Mouse (Mus musculus) cerebellum, adult 2 months (tissue): ENCODE results near the gene Enox1. TPM values are rescaled to one million over a fixed set of nuclear protein-coding genes. Genes with fewer than 3 reads are reported as not detected.

Experiments used
- DNase-seq, 2 experiments: peaks; one replicate each; pipeline ENCODE4 v3.0.0; 2021
- H3K27ac ChIP-seq: fragments of 200-500 bp; 2 replicates; pipeline ENCODE4 v1.5.1; 2012; ENCODE audit warnings: low read length, control low read depth, inconsistent platforms; ENCODE audit not compliant: insufficient read depth
- H3K27me3 ChIP-seq: fragments of 200-500 bp; 2 replicates; pipeline ENCODE4 v1.6.1; 2012; ENCODE audit warnings: inconsistent platforms, mild to moderate bottlenecking, low read length, moderate library complexity; ENCODE audit not compliant: control insufficient read depth, insufficient read depth
- H3K4me1 ChIP-seq: fragments of 200-500 bp; 2 replicates; pipeline ENCODE4 v1.6.1; 2011; ENCODE audit warnings: low read length; ENCODE audit not compliant: control insufficient read depth, insufficient read depth
- H3K4me3 ChIP-seq: fragments of 200-500 bp; replicated peaks from 2 replicates; pipeline ENCODE3; 2011; ENCODE audit warnings: mild to moderate bottlenecking, low read depth, low read length, control low read depth; ENCODE audit not compliant: insufficient read depth
- CTCF ChIP-seq: fragments of 200-500 bp; IDR thresholded peaks from 2 replicates; pipeline ENCODE4 v1.5.1; 2011; ENCODE audit warnings: low read depth, mild to moderate bottlenecking, control low read depth, low read length, moderate library complexity, borderline replicate concordance; ENCODE audit not compliant: insufficient read depth
- POLR2A ChIP-seq: fragments of 200-500 bp; IDR thresholded peaks from 2 replicates; pipeline ENCODE4 v1.6.1; 2011; ENCODE audit warnings: low read length, control low read depth, borderline replicate concordance; ENCODE audit not compliant: insufficient read depth
- WGBS: fragments of 180-500 bp; shearing (Covaris S2); methylation state at CpG from one replicate; pipeline ENCODE4 v1.1.7; 2018; 5-methylcytosine and 5-hydroxymethylcytosine counted together
- polyA plus RNA-seq: library from polyadenylated mRNA; depleted of rRNA; stranded (reverse); fragments of >200 nt; gene quantifications from 2 replicates; pipeline ENCODE4 v1.2.3, GENCODE M21; 2012

Gene Enox1
- polyA plus RNA-seq, 1 experiment, result 15.2 TPM

DNA sequence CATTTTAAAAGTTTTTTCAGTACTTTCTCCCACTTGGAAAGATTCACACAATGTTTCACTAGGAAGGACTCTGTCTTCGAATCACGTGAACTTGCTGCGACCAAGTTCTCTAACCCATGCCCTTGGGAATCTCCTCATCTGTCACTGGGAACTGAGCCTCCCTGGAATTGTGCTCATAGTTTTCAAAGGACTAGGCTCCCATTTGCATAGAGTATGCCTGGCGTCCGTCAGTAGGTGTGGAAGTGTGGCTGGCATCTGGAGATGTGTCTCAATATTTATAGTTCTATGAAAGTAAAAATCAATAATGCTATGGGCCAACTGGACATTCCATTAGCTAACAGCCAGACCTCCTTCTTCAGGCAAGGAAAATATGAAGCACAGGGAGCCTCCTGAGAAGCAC is 429.5 kb downstream of the Enox1 start:
- no peaks in the 10 kb centered on the region for H3K27me3 ChIP-seq
- DNase-seq, result no peak
- H3K4me3 ChIP-seq, result no peak overlapping the region
- 95% methylated on average over 5 of the region's 5 CpGs for WGBS
- TF ChIP-seq CTCF (no peak), POLR2A (no peak)
- no peaks in the 10 kb centered on the region for H3K4me1 ChIP-seq
- no peak overlapping the region for H3K27ac ChIP-seq

GRCm38 (mm10) chr14:77587182-77587581 is 430.6 kb downstream of the Enox1 start:
- no peak for DNase-seq
- H3K4me1 ChIP-seq, result no peaks in the 10 kb centered on the region
- no peaks in the 10 kb centered on the region for H3K27me3 ChIP-seq
- WGBS, result 97% methylated on average over 5 of the region's 5 CpGs
- no peak overlapping the region for H3K27ac ChIP-seq
- H3K4me3 ChIP-seq, result no peak overlapping the region
- TF ChIP-seq CTCF (no peak), POLR2A (no peak)

DNA sequence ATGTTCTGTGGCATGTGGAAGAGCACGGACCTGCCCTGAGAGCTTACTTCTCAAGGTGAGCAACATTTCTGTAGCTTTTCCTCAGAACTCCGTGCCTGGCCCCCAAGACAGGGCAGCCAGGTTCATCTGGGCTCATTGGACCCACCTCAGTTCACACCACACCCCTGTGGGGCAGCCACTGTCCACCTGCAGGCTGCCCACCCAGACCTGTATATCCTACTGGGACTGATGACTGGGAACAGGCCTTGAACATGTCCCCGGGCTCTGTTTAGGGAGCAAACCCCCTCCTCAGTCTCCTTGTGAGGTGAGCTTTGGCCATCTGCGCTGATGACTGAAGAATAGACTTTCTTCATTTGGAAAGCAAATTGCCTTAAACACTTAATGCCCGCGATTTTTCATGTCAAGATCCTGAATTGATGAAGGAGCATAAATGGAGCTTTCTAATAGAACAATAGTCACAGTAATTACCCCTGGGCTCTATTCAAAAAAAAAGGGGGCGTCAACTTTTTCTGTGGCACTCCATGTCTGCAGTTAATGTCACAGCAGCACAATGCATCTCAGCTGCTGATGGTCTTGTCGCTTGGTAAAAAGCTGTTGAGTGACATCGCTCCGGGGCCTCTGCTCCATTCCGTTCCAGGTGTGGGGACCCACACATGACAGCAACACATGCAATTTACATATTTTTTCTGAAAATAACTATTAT is 436.7 kb downstream of the Enox1 start:
- H3K4me3 ChIP-seq, result no peak overlapping the region
- no peaks in the 10 kb centered on the region for H3K27me3 ChIP-seq
- H3K4me1 ChIP-seq, result no peaks in the 10 kb centered on the region
- H3K27ac ChIP-seq, result no peak overlapping the region
- no peak for DNase-seq
- WGBS, result 78% methylated on average over 11 of the region's 11 CpGs
- TF ChIP-seq POLR2A, result no peak

GRCm38 (mm10) chr14:77596216-77597175 is 439.9 kb downstream of the Enox1 start:
- WGBS, result 67% methylated on average over 14 of the region's 14 CpGs
- Histone ChIP-seq H3K27me3 (no peaks in the 10 kb centered on the region), H3K4me1 (no peaks in the 10 kb centered on the region), H3K27ac (no peak overlapping the region), H3K4me3 (no peak overlapping the region)
- no peak for DNase-seq
- TF ChIP-seq POLR2A (no peak), CTCF (no peak)

- no peak overlapping the region for H3K4me3 ChIP-seq
- DNase-seq, result no peak
- no peaks in the 10 kb centered on the region for H3K27me3 ChIP-seq
- H3K4me1 ChIP-seq, result no peaks in the 10 kb centered on the region
- WGBS, result 82% methylated on average over 14 of the region's 14 CpGs
- no peak overlapping the region for H3K27ac ChIP-seq
- TF ChIP-seq CTCF (no peak), POLR2A (no peak)
Observed at GRCm38 (mm10) chr14:77599016-77599704, 442.6 kb downstream of the Enox1 start.

DNA sequence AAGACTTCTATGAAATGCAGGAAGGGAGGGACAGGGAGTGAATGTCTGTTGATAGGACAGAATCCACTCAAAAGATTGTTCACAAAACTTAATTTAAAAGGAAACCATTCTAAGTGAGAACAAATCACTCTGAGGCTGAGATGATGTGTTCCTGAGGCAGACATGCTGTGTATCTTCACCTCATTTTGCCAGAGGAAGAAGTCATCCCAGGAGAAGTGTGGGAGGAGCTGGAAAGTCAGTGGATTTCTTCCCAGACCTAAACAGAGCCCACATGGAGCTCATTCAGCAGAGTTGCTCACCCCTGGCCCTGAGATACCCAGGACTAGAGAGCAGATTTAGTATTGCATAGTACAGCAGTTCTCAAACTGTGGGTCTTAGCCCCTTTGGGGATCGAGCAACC is 444.2 kb downstream of the Enox1 start:
- DNase-seq, result no peak
- no peaks in the 10 kb centered on the region for H3K4me1 ChIP-seq
- 98% methylated on average over 1 of the region's 1 CpGs for WGBS
- no peak overlapping the region for H3K4me3 ChIP-seq
- no peak for TF ChIP-seq CTCF
- no peak for TF ChIP-seq POLR2A
- no peaks in the 10 kb centered on the region for H3K27me3 ChIP-seq
- H3K27ac ChIP-seq, result no peak overlapping the region

DNA sequence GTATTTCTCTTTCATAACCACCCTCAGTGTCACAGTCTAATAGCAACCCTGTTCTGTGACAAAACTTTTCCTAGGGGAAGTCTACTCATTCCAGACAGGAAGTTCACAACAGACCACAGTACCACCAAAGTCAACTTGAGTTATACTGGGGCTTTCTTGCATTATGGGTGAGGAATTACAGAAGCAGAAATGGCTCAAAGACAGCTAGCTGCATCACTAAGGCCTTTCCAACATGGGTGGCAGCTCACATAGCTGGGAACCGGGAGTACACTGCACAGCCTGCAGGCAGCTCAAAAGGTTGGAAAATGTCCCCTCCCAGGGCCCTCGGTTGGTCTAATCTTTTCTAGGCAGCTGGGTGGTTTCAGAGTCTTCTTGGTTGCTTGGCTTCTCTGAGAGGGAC is 444.9 kb downstream of the Enox1 start:
- Histone ChIP-seq H3K4me3 (no peak overlapping the region), H3K27me3 (no peaks in the 10 kb centered on the region), H3K4me1 (no peaks in the 10 kb centered on the region), H3K27ac (no peak overlapping the region)
- WGBS, result 91% methylated on average over 2 of the region's 2 CpGs
- TF ChIP-seq POLR2A, result no peak
- TF ChIP-seq CTCF, result no peak
- DNase-seq, result no peak
